Mouse (Mus musculus): Measurements from ENCODE around the gene Anapc11.

Gene Anapc11

DNA sequence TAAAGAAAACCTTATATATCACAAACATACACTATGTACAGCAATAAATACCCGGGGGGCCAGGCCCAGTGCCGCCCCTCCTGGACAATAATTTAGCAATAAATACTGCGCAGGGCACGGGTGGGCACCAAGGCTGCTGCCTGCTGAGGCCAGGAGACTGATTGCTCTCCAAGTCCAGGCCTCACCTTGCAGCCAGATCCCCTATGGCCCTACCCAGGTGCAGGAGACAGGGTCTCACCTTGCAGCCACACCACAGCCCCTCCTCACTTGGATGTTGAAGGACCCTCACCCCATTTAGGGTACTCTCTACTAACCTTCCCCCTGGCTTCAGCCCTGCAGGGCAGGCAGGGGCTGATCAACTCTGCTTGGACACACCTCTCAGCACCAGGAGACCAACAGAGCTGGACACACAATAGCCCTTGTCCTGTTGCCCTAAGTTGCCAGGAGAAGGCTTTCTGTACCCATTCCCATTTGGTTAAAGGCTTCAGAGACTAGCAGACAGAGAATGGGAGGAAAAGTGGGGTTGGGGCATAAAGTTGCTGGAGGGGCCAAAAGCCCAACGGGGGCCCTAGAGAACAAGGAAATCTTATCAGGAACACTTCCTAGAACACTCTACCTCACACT, 27.0 kb downstream of the Anapc11 start, which contains the start of gene Sirt7:
Gene Sirt7, minus strand, starts transcription at position 89 of the 624 bp plus-strand sequence.
- ATAC-seq (ENCODE audit: insufficient number of reproducible peaks, low FRiP score, low TSS enrichment): no peak

DNA sequence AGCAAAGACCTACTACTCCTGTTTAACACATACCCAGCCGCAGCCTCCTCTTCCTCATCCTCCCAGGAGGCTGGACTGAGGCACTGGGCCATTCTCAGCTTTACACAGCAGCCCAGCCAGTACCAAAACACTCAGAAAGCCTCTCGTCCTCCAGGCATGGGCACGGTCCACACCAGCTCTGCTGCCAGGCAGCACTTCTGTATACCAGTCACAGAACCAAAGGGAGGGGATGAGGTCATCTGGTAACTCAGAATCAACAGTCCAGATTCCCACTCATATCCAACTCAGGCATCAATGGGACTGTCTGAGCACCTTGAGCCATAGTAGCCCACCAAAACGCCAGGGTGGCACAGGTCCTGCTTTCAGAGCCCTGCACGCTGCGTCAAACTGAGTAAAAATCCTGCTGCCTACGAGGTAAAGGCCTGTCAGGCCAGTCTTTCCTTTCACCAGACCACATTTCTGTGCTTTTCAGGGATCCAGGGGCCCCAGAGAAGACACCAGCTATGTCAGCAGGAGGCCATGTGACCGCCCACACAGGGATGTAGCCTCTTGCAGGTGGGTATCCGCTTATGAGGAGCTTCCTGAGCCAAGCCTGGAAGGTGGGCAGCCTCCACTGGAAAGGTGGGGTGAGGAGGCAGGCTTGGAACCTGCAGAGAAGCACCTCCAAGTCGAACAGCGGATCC, 28.7 kb downstream of the Anapc11 start:
- ATAC-seq (ENCODE audit: insufficient number of reproducible peaks, low FRiP score, low TSS enrichment): no peak

DNA sequence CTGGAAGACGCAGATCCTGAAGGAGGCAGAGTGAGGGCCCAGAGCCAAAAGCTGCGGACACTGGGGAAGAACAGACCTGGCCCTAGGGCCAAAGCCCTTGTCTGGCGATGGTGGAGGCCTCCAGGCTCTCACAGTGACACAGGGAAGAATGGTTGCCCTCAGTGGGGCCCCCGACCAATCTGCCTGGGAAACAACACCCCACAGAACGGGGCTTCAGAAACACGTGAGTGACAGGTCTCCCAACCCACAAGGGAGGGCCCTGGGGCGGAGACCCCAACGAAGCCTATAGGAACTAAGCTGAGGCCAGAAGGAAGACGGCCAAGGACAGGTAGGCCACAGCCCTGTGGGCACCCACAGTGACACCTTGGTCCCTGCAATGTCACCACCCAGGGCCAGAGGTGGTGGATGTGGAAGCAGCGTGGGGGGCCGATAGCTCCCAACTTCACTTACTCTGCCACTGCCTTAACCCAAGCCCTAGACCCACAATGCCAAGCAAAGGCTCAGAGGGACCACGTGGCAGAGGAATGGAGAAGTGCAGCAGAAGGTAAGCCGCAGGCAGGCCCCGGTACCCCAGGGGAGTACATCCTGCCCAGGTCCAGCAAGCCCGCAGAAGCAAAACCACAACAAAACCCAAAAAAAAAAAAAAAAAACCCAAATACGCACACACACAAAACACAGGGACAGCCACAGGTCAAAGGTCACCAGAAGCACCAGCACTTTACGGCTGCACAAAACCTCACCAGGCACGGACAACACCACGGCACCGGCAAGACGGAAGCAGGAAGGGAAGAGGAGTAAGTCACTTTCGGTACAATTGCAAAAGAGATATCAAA, 29.5 kb downstream of the Anapc11 start:
- no peak for ATAC-seq (ENCODE audit: insufficient number of reproducible peaks, low FRiP score, low TSS enrichment)

DNA sequence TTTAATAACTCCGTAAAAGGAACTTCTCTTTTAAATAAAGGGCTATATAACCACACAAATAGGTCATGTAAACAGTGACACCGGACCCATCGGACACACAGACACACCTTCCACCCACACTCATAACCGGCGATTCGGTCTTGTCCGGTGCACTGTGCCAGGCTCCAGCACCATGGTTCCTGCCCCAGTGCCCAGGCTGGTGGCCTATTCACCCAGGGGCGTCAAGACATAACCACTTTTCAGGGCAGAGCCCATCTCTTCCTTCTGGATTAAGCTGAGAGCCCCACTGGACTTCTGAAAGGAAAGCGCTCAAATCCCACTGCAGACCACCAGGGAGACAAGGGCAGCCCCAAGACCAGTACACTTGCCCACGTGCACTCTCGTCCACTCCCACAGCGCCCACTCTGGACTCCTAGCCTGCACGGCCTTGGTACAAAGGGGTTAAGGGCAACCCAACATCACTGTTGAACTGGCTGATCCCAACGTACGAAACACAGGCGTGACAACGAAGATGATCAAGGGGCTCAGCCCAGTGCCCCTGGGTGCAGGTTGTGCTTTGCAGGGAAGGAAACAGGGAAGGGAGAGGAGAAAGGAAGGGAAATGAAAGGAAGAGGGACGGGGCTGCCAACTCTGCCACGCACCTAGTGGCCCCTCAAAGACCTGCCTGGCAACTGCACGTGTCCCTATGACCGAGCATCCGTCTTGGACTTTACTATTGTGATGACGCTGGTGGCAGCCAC, 30.6 kb downstream of the Anapc11 start:
- ATAC-seq (ENCODE audit: insufficient number of reproducible peaks, low FRiP score, low TSS enrichment): no peak

DNA sequence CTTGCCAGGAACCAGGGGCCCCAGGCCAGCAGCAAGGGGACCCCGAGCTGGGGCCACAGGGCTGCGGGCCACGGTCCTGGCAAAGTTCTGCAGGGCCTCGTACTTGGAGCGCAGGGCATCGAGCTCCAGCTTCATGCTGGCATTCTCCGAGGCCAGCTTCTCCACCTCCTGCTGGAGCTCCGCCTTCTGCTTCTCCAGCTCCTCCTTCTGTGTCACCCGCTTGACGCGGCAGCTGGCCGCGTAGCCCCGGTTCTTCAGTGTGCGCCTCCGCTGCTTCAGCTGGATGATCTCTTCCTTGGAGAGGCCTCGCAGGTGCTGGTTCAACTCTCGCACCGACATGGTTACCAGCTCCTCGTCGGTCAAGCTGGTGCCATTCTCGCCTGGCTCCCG, 31.1 kb downstream of the Anapc11 start:
- no peak for ATAC-seq (ENCODE audit: insufficient number of reproducible peaks, low FRiP score, low TSS enrichment)

DNA sequence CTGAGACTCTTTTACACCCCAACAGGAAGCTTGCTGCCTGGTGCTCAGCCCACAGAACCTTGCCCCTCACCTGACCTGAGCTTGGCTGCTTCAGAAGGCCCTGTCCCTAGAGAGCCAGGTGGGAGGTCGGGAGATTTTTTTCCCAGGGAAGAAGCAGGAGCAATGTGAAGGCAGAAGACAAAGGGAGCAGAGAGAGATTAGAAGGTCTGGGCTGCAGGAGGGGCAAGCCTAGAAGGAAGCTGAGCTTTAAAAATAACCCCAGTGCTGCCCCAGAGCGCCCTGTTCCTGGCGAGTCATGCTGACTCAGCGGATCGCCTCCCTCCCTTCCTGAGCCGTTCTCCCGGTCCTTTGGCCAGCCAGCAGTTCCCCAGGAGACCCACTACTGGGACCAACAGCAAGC, 31.7 kb downstream of the Anapc11 start:
- no peak for ATAC-seq (ENCODE audit: insufficient number of reproducible peaks, low FRiP score, low TSS enrichment)

DNA sequence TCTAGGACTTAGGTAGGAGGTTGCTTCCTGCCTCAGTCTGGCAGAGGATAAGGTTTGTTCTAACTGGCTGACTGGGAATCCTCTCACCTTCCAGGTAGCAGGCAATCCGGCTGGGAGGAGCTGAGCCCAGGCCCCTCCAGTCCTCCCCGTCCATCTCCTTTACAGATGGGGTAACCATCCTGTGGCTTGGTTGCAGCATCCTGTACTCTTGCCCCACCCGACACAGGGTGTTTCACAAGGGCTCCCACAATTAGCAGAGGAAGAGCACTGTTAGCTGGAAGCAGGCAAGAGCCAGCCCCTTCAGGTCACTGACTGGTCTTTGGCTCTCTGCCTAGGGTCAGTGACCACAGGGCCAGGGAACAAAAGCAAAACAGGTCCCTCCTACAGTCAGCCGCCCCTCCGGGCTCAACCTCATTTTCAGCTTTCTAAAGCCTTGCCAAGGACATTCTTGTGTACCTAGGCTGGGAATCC, 32.2 kb downstream of the Anapc11 start:
- no peak for ATAC-seq (ENCODE audit: insufficient number of reproducible peaks, low FRiP score, low TSS enrichment)

DNA sequence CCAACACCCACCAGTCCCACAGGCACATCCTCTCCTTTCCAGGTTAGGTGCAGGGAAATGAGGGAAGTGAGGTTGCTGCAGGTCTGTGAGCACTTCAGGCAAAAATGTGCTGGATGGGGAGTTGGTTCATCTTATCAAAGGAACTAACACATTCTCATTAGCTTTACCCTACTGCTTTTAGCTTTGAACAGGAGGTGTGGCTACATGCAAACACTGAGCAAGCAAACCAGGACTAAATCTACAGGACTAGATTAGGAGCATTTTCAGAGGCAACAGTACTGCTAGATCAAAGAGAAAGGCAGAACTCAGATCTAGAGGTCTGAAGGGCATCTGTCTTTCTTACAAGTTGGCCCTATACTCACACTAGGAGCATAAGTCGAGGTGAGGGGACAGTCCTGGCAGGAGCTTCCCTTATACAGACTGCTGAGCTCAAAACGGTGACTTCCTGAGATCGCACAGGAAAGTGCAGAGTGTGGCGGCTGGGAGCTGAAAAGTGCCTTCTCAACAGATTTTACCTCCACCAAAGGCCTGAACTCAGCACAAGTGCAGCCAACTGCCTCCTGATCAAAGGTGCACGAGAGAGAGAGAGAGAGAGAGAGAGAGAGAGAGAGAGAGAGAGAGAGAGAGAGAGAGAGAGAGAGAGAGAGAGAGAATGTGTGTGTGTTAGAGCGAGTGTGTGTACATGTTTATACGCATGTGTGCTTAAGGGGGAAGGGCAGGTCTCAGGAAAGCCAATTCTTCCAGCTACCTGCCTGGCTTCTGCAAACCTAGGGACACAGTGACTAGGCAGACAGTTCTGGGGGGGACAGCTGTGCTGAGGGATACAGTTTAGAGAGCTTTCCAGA, 32.9 kb downstream of the Anapc11 start:
- ATAC-seq (ENCODE audit: insufficient number of reproducible peaks, low FRiP score, low TSS enrichment): no peak

DNA sequence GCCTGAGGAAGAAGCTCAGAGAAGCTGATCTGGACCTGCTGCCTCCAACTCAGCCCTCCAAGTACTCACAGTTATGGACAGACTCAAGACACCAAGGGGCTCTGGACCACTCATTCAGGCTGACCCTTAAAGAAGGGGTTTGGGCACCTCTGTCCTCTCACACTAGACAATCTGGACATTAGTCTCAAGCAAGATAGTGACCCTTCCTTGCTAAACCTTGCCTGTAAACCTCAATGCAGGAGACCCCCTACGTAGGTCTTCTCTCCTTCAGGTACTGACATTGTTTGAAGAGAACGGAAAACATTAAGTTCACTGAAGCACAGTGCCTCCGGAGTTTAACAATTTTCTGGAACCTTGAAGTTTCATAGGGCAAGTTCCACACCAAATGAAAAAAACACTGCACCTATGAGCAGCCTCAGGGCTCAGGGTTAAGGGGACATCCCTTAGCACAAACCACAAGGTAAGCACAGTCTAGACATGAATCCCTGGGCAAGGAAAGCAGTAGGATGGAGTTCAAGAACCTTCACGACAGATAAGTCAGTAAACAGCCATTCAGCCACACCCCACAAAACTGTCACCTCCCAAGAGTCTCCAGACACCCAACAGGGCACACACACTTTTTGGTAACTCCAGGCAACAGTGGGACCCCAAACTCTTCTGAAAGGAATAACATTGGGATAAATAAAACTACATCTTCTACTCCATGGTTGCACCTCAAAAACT, 33.7 kb downstream of the Anapc11 start:
- no peak for ATAC-seq (ENCODE audit: insufficient number of reproducible peaks, low FRiP score, low TSS enrichment)

DNA sequence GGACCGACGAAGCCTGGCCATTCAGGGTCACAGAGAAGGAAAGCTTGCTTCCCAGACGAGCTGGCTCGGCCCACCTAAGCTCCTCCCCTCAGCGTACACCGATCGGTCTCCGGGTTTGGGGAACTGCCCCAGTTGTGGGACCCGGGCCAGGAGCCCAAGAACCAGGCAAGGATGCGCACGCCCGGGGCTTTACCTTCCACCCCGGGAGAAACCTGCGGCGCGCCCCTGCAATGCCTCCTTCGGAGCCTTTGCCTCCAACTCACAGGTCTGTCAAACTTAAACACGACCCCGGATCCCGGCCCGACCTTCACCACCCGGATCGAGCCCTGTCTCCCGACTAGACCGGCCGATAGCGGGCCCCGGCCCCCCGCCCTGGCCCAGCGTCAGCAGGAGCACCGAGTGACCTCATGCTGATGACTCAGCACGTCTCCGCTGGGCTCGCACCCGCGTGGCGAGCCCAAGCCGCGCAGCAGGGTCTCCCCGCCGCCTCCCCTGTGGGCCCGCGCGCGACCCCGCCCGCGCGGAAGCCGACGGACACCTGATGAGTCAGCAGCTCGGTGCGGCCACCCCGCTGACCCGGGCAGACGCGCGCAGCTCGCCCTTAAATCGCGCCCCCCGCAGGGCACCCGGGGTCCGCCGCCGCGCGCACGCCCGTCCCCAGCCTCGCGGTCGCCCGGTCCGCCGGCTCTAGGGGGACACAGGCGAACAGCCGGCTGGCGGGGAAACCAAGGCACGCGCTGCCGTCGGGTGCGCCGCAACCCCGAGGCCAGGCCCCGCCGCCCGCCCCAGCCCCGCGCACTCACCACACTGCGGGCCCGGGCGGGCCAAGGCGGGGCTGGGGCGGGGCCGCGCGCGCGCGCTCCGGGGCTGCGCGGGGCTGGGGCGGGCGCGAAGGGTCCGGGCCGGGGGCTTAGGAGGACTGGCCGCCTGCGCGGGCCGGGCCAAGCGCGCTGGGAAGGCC, 34.6 kb downstream of the Anapc11 start:
- no peak for ATAC-seq (ENCODE audit: insufficient number of reproducible peaks, low FRiP score, low TSS enrichment)

DNA sequence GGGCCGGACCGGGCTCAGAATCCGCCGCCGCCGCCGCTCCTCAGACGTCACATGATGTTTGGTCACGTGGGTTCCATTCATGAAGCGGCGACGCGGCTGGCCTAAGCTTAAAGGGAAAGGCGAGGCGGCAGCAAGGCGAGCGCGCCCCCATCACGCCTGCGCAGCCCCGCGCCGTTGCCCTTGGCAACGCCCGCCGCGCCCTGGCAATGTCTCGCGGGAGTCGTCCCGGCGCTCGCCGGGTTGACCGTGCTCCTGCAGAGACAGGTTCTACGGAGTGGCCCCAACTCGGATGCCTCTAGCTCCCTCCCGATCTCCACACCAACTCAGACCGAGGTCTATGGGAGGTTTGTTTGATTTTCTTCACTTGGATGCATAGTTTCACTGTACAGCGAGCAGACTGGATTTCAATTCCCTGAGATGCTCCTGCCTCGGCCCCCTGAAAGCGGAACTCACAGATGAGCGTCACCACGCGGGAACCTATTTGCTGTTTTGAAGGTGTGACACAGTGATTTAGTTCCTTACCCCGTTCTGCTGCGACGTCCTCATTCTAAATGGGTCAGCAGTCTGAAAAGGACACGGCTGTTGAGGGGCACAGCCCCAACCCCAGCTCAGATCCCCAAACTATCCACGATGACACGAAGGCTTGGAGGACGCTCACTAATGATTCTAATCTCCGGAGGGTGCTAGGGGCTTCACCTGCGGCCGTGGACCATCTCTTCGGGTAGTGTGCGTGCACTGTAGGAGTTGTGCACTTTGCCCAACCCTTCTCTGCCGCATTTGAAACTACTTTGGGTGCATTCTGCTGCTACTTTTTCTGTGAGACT, 35.5 kb downstream of the Anapc11 start, which contains the start of gene Mafg:
Gene Mafg, minus strand, starts transcription at position 81 of the 824 bp plus-strand sequence.
- peak; percentile 85 for ATAC-seq (ENCODE audit: insufficient number of reproducible peaks, low FRiP score, low TSS enrichment)

DNA sequence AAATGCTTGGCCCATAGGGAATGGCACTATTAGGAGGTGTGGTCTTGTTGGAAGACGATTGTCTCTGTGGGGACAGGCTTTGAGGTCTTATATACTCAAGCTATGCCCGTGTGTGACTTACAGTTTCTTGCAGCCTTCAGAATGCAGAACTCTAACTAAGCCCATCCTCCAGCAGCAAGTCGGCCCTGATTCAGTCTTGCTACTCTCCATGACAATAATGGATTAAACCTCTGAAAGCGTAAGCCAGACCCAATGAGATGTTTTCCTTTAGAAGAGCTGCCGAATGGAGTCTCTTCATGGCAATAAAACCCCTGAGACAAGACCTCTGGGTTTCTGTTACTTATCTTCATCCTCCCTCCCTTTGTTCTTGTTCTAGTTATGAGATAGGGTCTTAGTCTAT, 36.6 kb downstream of the Anapc11 start:
- no peak for ATAC-seq (ENCODE audit: insufficient number of reproducible peaks, low FRiP score, low TSS enrichment)

DNA sequence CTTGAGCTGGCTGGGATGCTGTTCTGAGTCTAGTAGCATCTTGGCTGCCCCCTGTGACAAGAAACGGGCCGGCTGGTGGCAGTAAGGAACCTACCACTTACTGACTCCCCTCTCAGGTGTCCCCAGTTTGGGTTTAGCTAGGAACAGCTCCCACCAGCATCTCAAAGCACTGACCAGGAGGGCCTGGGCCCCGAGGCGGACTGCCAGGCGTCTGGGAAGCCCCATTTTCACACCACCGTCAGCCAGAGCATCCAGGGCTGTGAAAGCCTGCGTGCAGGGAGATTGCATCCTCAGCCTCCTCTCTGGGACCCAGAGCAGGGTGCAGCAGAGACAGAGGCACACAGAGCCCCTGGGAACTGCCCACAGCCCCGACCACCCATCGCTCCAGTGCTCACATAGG, 43.0 kb downstream of the Anapc11 start:
- ATAC-seq (ENCODE audit: insufficient number of reproducible peaks, low FRiP score, low TSS enrichment): no peak

DNA sequence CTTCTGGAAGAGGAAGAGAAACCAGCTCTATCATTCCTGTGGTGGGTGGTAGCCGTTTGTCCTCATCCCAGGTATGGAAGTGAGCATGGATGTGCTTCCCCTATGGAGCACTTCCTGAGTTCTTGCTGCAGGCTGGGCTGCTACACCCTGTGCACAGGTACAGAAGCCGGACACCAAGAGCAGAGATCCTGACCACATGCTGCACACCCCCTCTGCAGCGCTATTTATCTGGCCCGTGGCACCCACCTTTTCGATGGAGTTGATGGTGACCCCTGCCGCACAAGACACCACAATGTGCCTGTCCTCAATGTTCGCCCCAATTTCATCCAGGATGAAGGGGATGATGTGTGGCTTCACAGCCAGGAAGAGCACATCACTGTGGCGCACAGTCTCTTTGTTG, 43.6 kb downstream of the Anapc11 start:
- ATAC-seq (ENCODE audit: insufficient number of reproducible peaks, low FRiP score, low TSS enrichment): no peak

DNA sequence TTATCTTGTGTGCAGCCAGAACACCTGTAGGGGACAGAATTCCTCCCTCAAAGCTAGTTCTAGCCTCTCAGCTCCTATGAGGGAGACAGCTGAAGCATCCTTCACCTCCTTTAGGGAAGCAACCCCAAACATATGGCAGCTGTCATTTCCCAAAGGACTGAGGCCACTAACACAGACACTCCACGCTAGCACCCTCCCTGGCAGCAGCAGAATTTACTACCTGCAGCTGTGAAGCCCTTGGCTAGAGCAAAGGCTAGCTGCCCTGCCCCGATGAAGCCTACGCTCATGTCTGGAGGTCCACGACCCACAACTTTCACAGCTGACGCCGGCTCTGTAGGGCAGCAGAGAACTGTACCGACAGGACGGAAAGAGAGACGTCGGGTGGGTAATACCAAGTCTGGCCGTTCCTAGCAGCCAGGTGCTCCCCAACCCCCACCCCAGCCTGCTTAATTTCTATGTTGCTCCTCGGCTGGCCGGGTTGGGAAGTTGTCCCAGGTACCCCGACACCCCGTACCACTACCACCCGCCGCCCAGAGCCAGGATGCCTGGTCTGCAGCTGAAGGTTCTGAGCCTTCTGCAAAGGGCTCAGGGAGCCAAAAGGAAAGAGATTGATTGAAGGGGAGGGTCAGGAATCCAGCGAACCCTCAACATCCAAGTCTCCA, 44.8 kb downstream of the Anapc11 start:
- no peak for ATAC-seq (ENCODE audit: insufficient number of reproducible peaks, low FRiP score, low TSS enrichment)

DNA sequence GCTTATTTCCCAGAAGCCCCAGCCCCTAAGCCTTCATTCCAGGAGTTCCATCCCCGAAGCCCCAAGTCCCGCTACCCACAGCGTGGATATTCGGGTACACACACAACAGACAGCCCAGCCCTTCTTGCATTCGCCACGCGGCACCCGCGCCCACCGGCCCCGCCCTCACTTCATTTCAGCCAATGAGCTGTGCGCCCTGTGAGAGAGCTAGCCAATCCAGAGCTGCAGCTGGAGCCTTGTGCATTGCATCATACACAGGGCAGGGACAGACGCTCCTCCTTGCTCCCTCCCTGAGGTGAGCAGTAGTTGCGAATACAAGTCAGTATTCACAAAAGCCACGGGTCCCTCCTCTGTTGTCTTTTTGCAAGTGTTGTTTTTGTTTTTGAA, 45.4 kb downstream of the Anapc11 start, which contains the start of gene Pycr1:
Gene Pycr1, minus strand, starts transcription at position 169 of the 387 bp plus-strand sequence.
- peak; percentile 93 for ATAC-seq (ENCODE audit: insufficient number of reproducible peaks, low FRiP score, low TSS enrichment)
